Mouse (Mus musculus) intestine, embryonic 14.5 days (tissue): ENCODE measurements around the gene Ccdc138. TPM values are rescaled to one million over a fixed set of nuclear protein-coding genes. Genes with fewer than 3 reads are reported as not detected.

ENCODE experiments used
- ATAC-seq: fragments of 200-750 bp; cut with Nextera tagmentation; replicated peaks from 2 replicates; pipeline ENCODE4 v1.8.0; 2017; ENCODE audit warnings: low read depth, moderate number of reproducible peaks, moderate TSS enrichment, moderate library complexity; ENCODE audit not compliant: low FRiP score, low TSS enrichment
- DNase-seq: peaks from one replicate; pipeline ENCODE4 v3.0.0-alpha.2; 2018; ENCODE audit warnings: low spot score
- H3K27ac ChIP-seq: fragments of 300-500 bp; sonication (generic); 2 replicates; pipeline ENCODE4 v1.5.1; 2014; ENCODE audit warnings: low read depth, mild to moderate bottlenecking, control low read depth
- H3K27me3 ChIP-seq: fragments of 300-500 bp; sonication (generic); replicated peaks from 2 replicates; pipeline ENCODE4 v1.6.1; 2014; ENCODE audit warnings: low read length, control low read depth; ENCODE audit not compliant: control insufficient read depth, insufficient read depth
- H3K36me3 ChIP-seq: fragments of 300-500 bp; sonication (generic); 2 replicates; pipeline ENCODE4 v1.6.1; 2014; ENCODE audit warnings: low read length, control low read depth; ENCODE audit not compliant: control insufficient read depth, insufficient read depth
- H3K4me1 ChIP-seq: fragments of 300-500 bp; sonication (generic); replicated peaks from 2 replicates; pipeline ENCODE4 v1.6.1; 2014; ENCODE audit warnings: low read length, control low read depth, mixed read lengths; ENCODE audit not compliant: control insufficient read depth, insufficient read depth
- H3K4me2 ChIP-seq: fragments of 300-500 bp; sonication (generic); 2 replicates; pipeline ENCODE4 v1.6.1; 2014; ENCODE audit warnings: low read length
- H3K4me3 ChIP-seq: fragments of 300-500 bp; sonication (generic); 2 replicates; pipeline ENCODE4 v1.5.1; 2014; ENCODE audit warnings: low read depth, low read length, control low read depth, mixed read lengths
- H3K9ac ChIP-seq: fragments of 300-500 bp; sonication (generic); 2 replicates; pipeline ENCODE4 v1.6.1; 2014; ENCODE audit warnings: mild to moderate bottlenecking, low read length
- H3K9me3 ChIP-seq: fragments of 300-500 bp; sonication (generic); 2 replicates; pipeline ENCODE4 v1.6.1; 2016; ENCODE audit warnings: low read length, control low read depth; ENCODE audit not compliant: control insufficient read depth
- WGBS: fragments of 180-500 bp; shearing (Covaris S2); extraction: QIAGEN DNeasy Blood & Tissue Kit; methylation state at CpG from one replicate; pipeline ENCODE4 v1.1.7; 2014; 5-methylcytosine and 5-hydroxymethylcytosine counted together
- polyA plus RNA-seq: library from polyadenylated mRNA; unstranded; fragments of >200 nt; fragmentation: Nextera tagmentation; extraction: Ambion mirVana; gene quantifications from 2 replicates; pipeline ENCODE4 v1.2.1, GENCODE M21; 2014

The Ccdc138 gene
- polyA plus RNA-seq, 1 experiment from 2014 or later: 7.9 TPM

- no peaks in the 10 kb centered on the region for H3K36me3 ChIP-seq
- no peak overlapping the region for H3K9ac ChIP-seq
- DNase-seq (no peak), ATAC-seq (no peak)
- no peak overlapping the region for H3K4me3 ChIP-seq
- H3K27me3 ChIP-seq: no peaks in the 10 kb centered on the region
- H3K4me2 ChIP-seq: no peak overlapping the region
- no peaks in the 10 kb centered on the region for H3K9me3 ChIP-seq
- no peaks in the 10 kb centered on the region for H3K4me1 ChIP-seq
- WGBS: 84% methylated on average over 5 of the region's 5 CpGs
- no peak overlapping the region for H3K27ac ChIP-seq
Observed at GRCm38 (mm10) chr10:58616565-58616964, 118.8 kb downstream of the Ccdc138 start.

- Histone ChIP-seq H3K9me3 (no peaks in the 10 kb centered on the region), H3K4me2 (no peak overlapping the region), H3K9ac (no peak overlapping the region), H3K27ac (no peak overlapping the region), H3K4me1 (no peaks in the 10 kb centered on the region), H3K36me3 (no peaks in the 10 kb centered on the region), H3K27me3 (no peaks in the 10 kb centered on the region), H3K4me3 (no peak overlapping the region)
- DNase-seq (no peak), ATAC-seq (no peak)
- WGBS: 93% methylated on average over 17 of the region's 17 CpGs
Observed at GRCm38 (mm10) chr10:58618501-58619216, 120.9 kb downstream of the Ccdc138 start.

GRCm38 (mm10) chr10:58619266-58619665 is 121.5 kb downstream of the Ccdc138 start:
- WGBS: 86% methylated on average over 4 of the region's 4 CpGs
- H3K4me1 ChIP-seq: no peaks in the 10 kb centered on the region
- H3K27me3 ChIP-seq: no peaks in the 10 kb centered on the region
- H3K4me2 ChIP-seq: no peak overlapping the region
- H3K9ac ChIP-seq: no peak overlapping the region
- ATAC-seq (no peak), DNase-seq (no peak)
- no peak overlapping the region for H3K4me3 ChIP-seq
- H3K27ac ChIP-seq: no peak overlapping the region
- no peaks in the 10 kb centered on the region for H3K9me3 ChIP-seq
- H3K36me3 ChIP-seq: no peaks in the 10 kb centered on the region

GRCm38 (mm10) chr10:58624848-58625711 is 127.3 kb downstream of the Ccdc138 start:
- Histone ChIP-seq H3K9me3 (no peaks in the 10 kb centered on the region), H3K36me3 (no peaks in the 10 kb centered on the region), H3K4me2 (no peak overlapping the region), H3K27ac (no peak overlapping the region), H3K4me1 (no peaks in the 10 kb centered on the region), H3K27me3 (no peaks in the 10 kb centered on the region), H3K9ac (no peak overlapping the region), H3K4me3 (no peak overlapping the region)
- DNase-seq: no peak
- no peak for ATAC-seq
- 62% methylated on average over 12 of the region's 12 CpGs for WGBS

Other genes starting within 250 kb of the Ccdc138 start
- 59.0 and 65.5 TPM in 2 replicates for gene Gcc2, start 242.5 kb upstream of the Ccdc138 start, polyA plus RNA-seq
- 134 and 156 TPM in 2 replicates for gene Lims1, start 174.5 kb upstream of the Ccdc138 start, polyA plus RNA-seq
- gene Ranbp2, start 51.0 kb upstream of the Ccdc138 start, polyA plus RNA-seq: 36.4 and 37.6 TPM in 2 replicates
- 0.63 and 0.72 TPM in 2 replicates for gene Edar, start 177.7 kb downstream of the Ccdc138 start, polyA plus RNA-seq
- gene Gm17542, start 220.3 kb downstream of the Ccdc138 start, polyA plus RNA-seq: not detected in 2 replicates